Mouse (Mus musculus) urinary bladder, adult 18-20 months (tissue): ENCODE measurements at regions not wholly inside any gene's neighbourhood (a gene's known extent, or its start where the extent isn't known, plus 50 kb on each side); places are given as distances from the start of the nearest gene placed in this dataset.
A peak's percentile ranks its signal among the peaks of the same experiment; 100 is the strongest.

Experiments used
- DNase-seq, 2 experiments: peaks; one replicate each; pipeline ENCODE4 v3.0.0; 2022; ENCODE audit warnings: low spot score in 2 of 2, mixed read lengths in 2 of 2

- no peak for DNase-seq
Measured at GRCm38 (mm10) chr19:20035223-20035622, 355.5 kb downstream of the Anxa1 start.

- no peak for DNase-seq
Measured at GRCm38 (mm10) chr19:20027667-20028282, 363.0 kb downstream of the Anxa1 start.

- DNase-seq: no peak
Measured at GRCm38 (mm10) chr19:20014114-20014513, 376.6 kb downstream of the Anxa1 start.

GRCm38 (mm10) chr19:20009801-20010441 is 380.8 kb downstream of the Anxa1 start:
- DNase-seq: no peak

GRCm38 (mm10) chr19:20005932-20006625 is 384.7 kb downstream of the Anxa1 start:
- no peak for DNase-seq

- no peak for DNase-seq
Measured at GRCm38 (mm10) chr19:19987255-19987654, 403.5 kb downstream of the Anxa1 start.

GRCm38 (mm10) chr19:19978816-19979215 is 411.9 kb downstream of the Anxa1 start:
- no peak for DNase-seq

GRCm38 (mm10) chr19:19977609-19978259 is 413.0 kb downstream of the Anxa1 start:
- no peak for DNase-seq

GRCm38 (mm10) chr19:19976776-19977175 is 414.0 kb downstream of the Anxa1 start:
- no peak for DNase-seq

GRCm38 (mm10) chr19:19969780-19970512 is 420.8 kb downstream of the Anxa1 start:
- no peak for DNase-seq

- no peak for DNase-seq
Measured at GRCm38 (mm10) chr19:19969335-19969734, 421.4 kb downstream of the Anxa1 start.

- DNase-seq: no peak
Measured at GRCm38 (mm10) chr19:19945247-19945646, 445.5 kb downstream of the Anxa1 start.

- DNase-seq: no peak
Measured at GRCm38 (mm10) chr19:19942697-19943096, 448.0 kb downstream of the Anxa1 start.

- no peak for DNase-seq
Measured at GRCm38 (mm10) chr19:19921109-19921508, 469.6 kb downstream of the Anxa1 start.

- DNase-seq: no peak
Measured at GRCm38 (mm10) chr19:19885933-19886710, 504.6 kb downstream of the Anxa1 start.

GRCm38 (mm10) chr19:19880895-19881294 is 509.8 kb downstream of the Anxa1 start:
- DNase-seq: no peak

GRCm38 (mm10) chr19:19848152-19848551 is 542.6 kb downstream of the Anxa1 start:
- DNase-seq: no peak

GRCm38 (mm10) chr19:19807992-19808391 is 582.8 kb downstream of the Anxa1 start:
- DNase-seq: no peak

GRCm38 (mm10) chr19:19793835-19794234 is 596.9 kb downstream of the Anxa1 start:
- no peak for DNase-seq

- DNase-seq: peak; percentile 1
Measured at GRCm38 (mm10) chr19:19783507-19783906, 607.2 kb downstream of the Anxa1 start.

GRCm38 (mm10) chr19:19777891-19778290 is 612.9 kb downstream of the Anxa1 start:
- no peak for DNase-seq
